Comparison of ENCODE assay signal across 9 mouse cellular contexts in the genomic region with DNA sequence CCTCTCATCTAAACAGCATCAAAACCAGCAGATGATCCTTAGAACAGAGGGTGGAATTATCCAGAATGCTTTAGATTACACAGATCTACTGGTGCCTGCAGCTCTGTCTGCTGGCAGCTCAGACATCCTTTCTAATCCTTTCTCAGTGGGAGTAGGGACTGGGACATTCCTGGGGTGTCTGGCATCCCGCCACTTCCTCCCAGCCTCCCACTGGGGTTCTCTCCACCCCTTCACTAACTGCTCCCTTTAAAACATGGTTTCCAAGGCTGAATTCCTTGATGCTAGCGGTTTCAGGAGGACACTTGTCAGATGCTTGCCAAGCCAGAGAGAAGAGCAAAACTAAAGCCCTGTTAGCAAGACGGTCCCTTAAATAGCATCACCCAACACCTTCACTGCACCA. TPM values are rescaled to one million over a fixed set of nuclear protein-coding genes. Genes with fewer than 3 reads are reported as not detected.
A peak's percentile ranks its signal among the peaks of the same experiment; 100 is the strongest.
DNase-seq lines count a peak whose midpoint lies in the region; ATAC-seq and TF ChIP-seq lines count a peak whose summit lies in the region.
"Had no signal": no experiment of that assay in that cellular context is flagged by ENCODE, and none has a peak within 500 bp of the region (broad histone marks: within the 10 kb centered on the region; RNA-seq: fewer than 3 reads in every experiment).

No protein-coding gene starts in this region.

- no peak for TF ChIP-seq POLR2A in limb, embryonic 14.5 days (IDR thresholded peaks at IDR 0.05; ENCODE audit: borderline replicate concordance, extremely low read depth, insufficient read depth, insufficient read length)

- no peak overlapping the region for H3K4me3 ChIP-seq in kidney, postnatal 0 days (replicated peaks; ENCODE audit: low read depth, low read length)
- no peak overlapping the region for H3K4me3 ChIP-seq in limb, embryonic 14.5 days (replicated peaks; ENCODE audit: low read length)
- H3K4me3 ChIP-seq: heart, embryonic 10.5 days had no signal

- no peak overlapping the region for H3K9ac ChIP-seq in kidney, postnatal 0 days (ENCODE audit: low read depth, low read length)
- H3K9ac ChIP-seq in limb, embryonic 14.5 days (ENCODE audit: low read depth, low read length, severe bottlenecking) = no peak overlapping the region

- H3K4me2 ChIP-seq in kidney, postnatal 0 days (ENCODE audit: low read length) = no peak overlapping the region
- no peak overlapping the region for H3K4me2 ChIP-seq in limb, embryonic 14.5 days (replicated peaks; ENCODE audit: low read depth, low read length, severe bottlenecking)

- 60% methylated on average over 3 of the region's 3 CpGs for WGBS in kidney, postnatal 0 days
- WGBS in limb, embryonic 14.5 days = 47% methylated on average over 3 of the region's 3 CpGs

- H3K9me3 ChIP-seq in kidney, postnatal 0 days (replicated peaks; ENCODE audit: low read length) = no peaks in the 10 kb centered on the region
- no peaks in the 10 kb centered on the region for H3K9me3 ChIP-seq in limb, embryonic 14.5 days (ENCODE audit: control insufficient read depth, low read length)
- H3K9me3 ChIP-seq: heart, embryonic 10.5 days had no signal

- no peak overlapping the region for H3K27ac ChIP-seq in kidney, postnatal 0 days
- H3K27ac ChIP-seq in limb, embryonic 14.5 days (replicated peaks; ENCODE audit: low read depth, low read length) = no peak overlapping the region
- H3K27ac ChIP-seq: heart, embryonic 10.5 days had no signal

- H3K27me3 ChIP-seq in kidney, postnatal 0 days (ENCODE audit: insufficient read depth, low read length) = no peaks in the 10 kb centered on the region
- H3K27me3 ChIP-seq in limb, embryonic 14.5 days (ENCODE audit: control insufficient read depth, insufficient read depth, low read length) = no peaks in the 10 kb centered on the region

- ATAC-seq in kidney, postnatal 0 days (replicated peaks; ENCODE audit: low FRiP score, low read depth) = no peak
- no peak for ATAC-seq in limb, embryonic 14.5 days (ENCODE audit: low FRiP score, low read depth)

- peak; percentile 53 for DNase-seq in kidney, postnatal 0 days (ENCODE audit: low spot score)
- DNase-seq in kidney, adult 9 months = no peak
- peak; percentile 63 to 66 for DNase-seq in cerebellum, postnatal 14 days
- DNase-seq in frontal cortex, postnatal 25 days (ENCODE audit: low spot score in 2 of 2) = peak; percentile 62 to 65
- DNase-seq in limb, embryonic 14.5 days (ENCODE audit: low spot score) = peak; percentile 27
- no peak for DNase-seq in natural killer cell, adult 2 months (ENCODE audit: low spot score in 2 of 2)
- DNase-seq in MN1 (ENCODE audit: low spot score) = no peak
- DNase-seq: lung, adult 18-20 months had no signal

- H3K4me1 ChIP-seq in kidney, postnatal 0 days (replicated peaks; ENCODE audit: insufficient read depth, low read length) = no peaks in the 10 kb centered on the region
- H3K4me1 ChIP-seq in limb, embryonic 14.5 days (ENCODE audit: control insufficient read depth, insufficient read depth, low read length) = peaks cover 16% of the 10 kb centered on the region

- TF ChIP-seq CTCF in kidney, postnatal 0 days (IDR thresholded peaks at IDR 0.05; ENCODE audit: low read depth) = no peak

- no peaks in the 10 kb centered on the region for H3K36me3 ChIP-seq in kidney, postnatal 0 days (ENCODE audit: insufficient read depth, low read length)
- peaks cover 20% of the 10 kb centered on the region for H3K36me3 ChIP-seq in limb, embryonic 14.5 days (ENCODE audit: control insufficient read depth, insufficient read depth, low read length)

RNA-seq across cellular contexts. Expression of gene Olfm1, which starts 33.1 kb away (rescaled TPM):
- 12.0 and 13.8 TPM in 2 replicates for polyA plus RNA-seq in kidney, postnatal 0 days (2015; fragmentation: Nextera tagmentation; extraction: Ambion mirVana)
- 42.1 and 45.2 TPM in 2 replicates for polyA plus RNA-seq in limb, embryonic 14.5 days (2012; rRNA removed)
- 24.6 and 32.6 TPM in 2 replicates for polyA plus RNA-seq in limb, embryonic 14.5 days (2014; fragmentation: Nextera tagmentation; extraction: Ambion mirVana)

Comparison
In these comparisons a context has a peak if more than half of its experiments do, and no peak if none do; other contexts are left out.
1. DNase-seq: peak in kidney, postnatal 0 days (single experiment), cerebellum, postnatal 14 days (2 of 2), frontal cortex, postnatal 25 days (2 of 2) and limb, embryonic 14.5 days (single experiment); none in kidney, adult 9 months (single experiment), natural killer cell, adult 2 months (0 of 2) and MN1 (single experiment).